Mouse (Mus musculus) CH12.LX (cell line): ENCODE measurements around the gene Hpn.

Experiments
- CTCF ChIP-seq, 2 experiments: IDR thresholded peaks in 1 of 2; conservative IDR thresholded peaks in 1 of 2; 2 replicates each; pipeline ENCODE4 v1.5.1; 2011 to 2012; ENCODE audit warnings: low read depth in 2 of 2, low read length in 2 of 2, improper control_type of control experiment in 1 of 2, inconsistent platforms in 1 of 2, mild to moderate bottlenecking in 1 of 2, moderate library complexity in 1 of 2
- POLR2A ChIP-seq: IDR thresholded peaks from 2 replicates; pipeline ENCODE4 v1.6.1; 2011; ENCODE audit warnings: low read depth, mild to moderate bottlenecking, improper control_type of control experiment, low read length
- POLR2AphosphoS2 ChIP-seq: IDR thresholded peaks from 2 replicates; pipeline ENCODE4 v1.6.1; 2011; ENCODE audit warnings: low read depth, low read length, improper control_type of control experiment
- ZKSCAN1 ChIP-seq: IDR thresholded peaks from 2 replicates; pipeline ENCODE4 v1.6.1; 2012; ENCODE audit warnings: low read depth, inconsistent platforms, low read length, improper control_type of control experiment, borderline replicate concordance

- TF ChIP-seq POLR2A (no peak), CTCF (conservative IDR thresholded peaks at IDR 0.05 in 1 of 2, IDR thresholded peaks at IDR 0.05 in 1 of 2; ENCODE audit: low read depth in 2 of 2, low read length in 2 of 2) (peak; percentile 62 to 79), POLR2AphosphoS2 (no peak), ZKSCAN1 (no peak)
Measured at GRCm38 (mm10) chr7:31077885-31078445, 37.1 kb downstream of the Hpn start.
